9 mouse cellular contexts compared by ENCODE assay signal in genomic region chrX:166384935-166385334, GRCm38 (mm10). TPM values are rescaled to one million over a fixed set of nuclear protein-coding genes. Genes with fewer than 3 reads are reported as not detected.
DNase-seq lines count a peak whose midpoint lies in the region; ATAC-seq lines count a peak whose summit lies in the region.
"Had no signal": no experiment of that assay in that cellular context is flagged by ENCODE, and none has a peak within 500 bp of the region (broad histone marks: within the 10 kb centered on the region; RNA-seq: fewer than 3 reads in every experiment).

No protein-coding gene starts in this region.

- intact Hi-C loops in gastrocnemius, postnatal 14 days (cut with DNase I; ENCODE audit: low total_unique reads), result no loop called here

- ATAC-seq in frontal cortex, adult (ENCODE audit: low TSS enrichment), result 0 out of 2 replicates have a peak, but pooled peaks have one; percentile 4
- ATAC-seq in megakaryocyte progenitor cell, adult 5-6 weeks (replicated peaks; ENCODE audit: poor library complexity), result no peak

- DNase-seq in frontal cortex, adult 2 months (ENCODE audit: extremely low spot score in 1 of 2, low spot score in 1 of 2), result no peak
- peak; percentile 59 for DNase-seq in NIH3T3 (ENCODE audit: low read depth)
- DNase-seq in gastrocnemius, postnatal 14 days, result peak; percentile 13
- DNase-seq in kidney, postnatal 36 days, result peak; percentile 33 to 53
- DNase-seq in left cerebral cortex, adult 11 months (ENCODE audit: low spot score), result no peak
- no peak for DNase-seq in right cerebral cortex, adult 2 months (ENCODE audit: low spot score in 2 of 2)
- DNase-seq: layer of hippocampus, postnatal 36 days had no signal

RNA-seq across cellular contexts. Expression of gene Trappc2, which starts 55.4 kb away (rescaled TPM):
- 45.2 and 49.6 TPM in 2 replicates for polyA plus RNA-seq in frontal cortex, adult 2 months (2012; rRNA removed)
- 10 to 100 TPM; 17.6 to 18.1 TPM for total RNA-seq in gastrocnemius, postnatal 14 days (2021)
- total RNA-seq in megakaryocyte progenitor cell, adult 5-6 weeks (2015), result 15.7 and 18.6 TPM in 2 replicates
- 8.7 and 12.2 TPM in 2 replicates for total RNA-seq in megakaryocyte progenitor cell, adult 5-6 weeks (2017)

RNA-seq across cellular contexts. Expression of gene Ofd1, which starts 55.6 kb away (rescaled TPM):
- 4.8 and 6.0 TPM in 2 replicates for polyA plus RNA-seq in frontal cortex, adult 2 months (2012; rRNA removed)
- 1 to 10 TPM; 4.7 to 6.0 TPM for total RNA-seq in gastrocnemius, postnatal 14 days (2021)
- total RNA-seq in megakaryocyte progenitor cell, adult 5-6 weeks (2015), result 9.8 and 11.3 TPM in 2 replicates
- 12.5 and 17.0 TPM in 2 replicates for total RNA-seq in megakaryocyte progenitor cell, adult 5-6 weeks (2017)

Comparison
In these comparisons a context has a peak if more than half of its experiments do, and no peak if none do; other contexts are left out.
1. DNase-seq: peak in NIH3T3 (single experiment), gastrocnemius, postnatal 14 days (single experiment) and kidney, postnatal 36 days (2 of 2); none in frontal cortex, adult 2 months (0 of 2), left cerebral cortex, adult 11 months (single experiment) and right cerebral cortex, adult 2 months (0 of 2).